Mouse (Mus musculus) ZHBTc4 (cell line): Measurements from ENCODE around the gene Olfr156.

ENCODE experiments used
- DNase-seq: peaks from one replicate; pipeline ENCODE4 v3.0.0-alpha.2; 2011; ENCODE audit warnings: low read depth, low spot score

Olfr156 gene

DNA sequence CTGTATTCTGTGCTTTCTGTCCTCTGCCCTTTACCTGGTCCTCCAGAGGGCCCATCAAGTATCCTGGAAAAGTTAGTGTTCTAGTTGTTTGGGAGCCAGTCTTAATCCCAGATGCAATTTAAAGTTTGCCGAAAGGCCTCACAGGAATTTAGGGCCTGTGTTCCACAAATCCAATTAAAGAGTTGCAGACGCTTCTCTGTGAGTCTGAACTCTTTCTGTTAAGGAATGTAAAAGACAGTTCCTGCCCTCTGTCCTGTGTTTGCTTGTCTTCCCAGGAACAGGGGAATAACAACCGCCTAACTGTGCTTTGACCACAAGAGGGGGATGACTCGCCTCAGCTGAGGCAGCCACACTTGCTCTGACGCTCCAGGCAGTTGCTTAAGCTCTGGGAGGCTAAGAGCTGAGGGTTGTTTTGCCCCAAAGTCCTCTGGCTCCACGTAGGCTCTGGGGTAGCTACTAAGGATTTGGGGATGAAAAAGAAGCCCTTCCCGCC, at the start of gene Olfr156:
Gene Olfr156 (minus strand): TSS at position 51 of the 493 bp plus-strand sequence.
- peak; percentile 84 for DNase-seq

DNA sequence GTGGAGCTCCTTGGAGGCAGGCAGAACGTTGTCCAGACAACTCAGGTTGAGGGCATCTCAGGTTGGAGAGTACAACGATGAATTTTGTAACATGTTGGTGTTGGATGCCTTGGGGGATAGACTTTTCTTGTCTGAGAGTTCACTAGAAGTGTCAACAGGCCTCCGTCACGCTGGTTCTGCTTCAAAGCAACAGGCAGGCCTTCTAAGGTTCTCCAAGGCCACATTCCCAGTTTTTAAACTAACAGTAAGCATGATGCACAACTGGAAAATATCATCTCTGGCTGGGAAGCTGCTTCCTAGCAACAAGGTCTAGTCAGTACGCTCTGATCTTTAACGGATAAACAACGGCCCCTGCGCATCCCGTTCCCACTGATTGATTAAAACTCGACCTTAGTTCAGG, 46.1 kb upstream of the Olfr156 start:
- DNase-seq, result no peak

DNA sequence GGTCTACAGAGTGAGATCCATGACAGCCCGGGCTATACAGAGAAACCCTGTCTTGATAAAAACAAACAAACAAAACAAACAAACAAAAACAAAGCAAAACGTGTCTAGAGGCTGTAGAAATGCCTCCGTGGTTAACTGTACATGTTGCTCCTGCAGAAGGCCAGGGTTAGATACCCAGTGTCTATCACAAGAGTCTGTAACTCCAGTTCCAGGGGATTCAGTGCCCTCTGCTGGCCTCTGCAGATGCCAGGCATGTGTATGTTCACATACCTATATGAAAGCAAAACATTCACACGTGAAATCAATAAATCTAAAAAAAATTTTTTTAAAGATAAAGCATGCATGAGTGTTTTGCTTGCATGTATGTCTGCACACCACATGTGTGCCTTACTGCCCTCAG, 39.6 kb upstream of the Olfr156 start:
- DNase-seq, result no peak

DNA sequence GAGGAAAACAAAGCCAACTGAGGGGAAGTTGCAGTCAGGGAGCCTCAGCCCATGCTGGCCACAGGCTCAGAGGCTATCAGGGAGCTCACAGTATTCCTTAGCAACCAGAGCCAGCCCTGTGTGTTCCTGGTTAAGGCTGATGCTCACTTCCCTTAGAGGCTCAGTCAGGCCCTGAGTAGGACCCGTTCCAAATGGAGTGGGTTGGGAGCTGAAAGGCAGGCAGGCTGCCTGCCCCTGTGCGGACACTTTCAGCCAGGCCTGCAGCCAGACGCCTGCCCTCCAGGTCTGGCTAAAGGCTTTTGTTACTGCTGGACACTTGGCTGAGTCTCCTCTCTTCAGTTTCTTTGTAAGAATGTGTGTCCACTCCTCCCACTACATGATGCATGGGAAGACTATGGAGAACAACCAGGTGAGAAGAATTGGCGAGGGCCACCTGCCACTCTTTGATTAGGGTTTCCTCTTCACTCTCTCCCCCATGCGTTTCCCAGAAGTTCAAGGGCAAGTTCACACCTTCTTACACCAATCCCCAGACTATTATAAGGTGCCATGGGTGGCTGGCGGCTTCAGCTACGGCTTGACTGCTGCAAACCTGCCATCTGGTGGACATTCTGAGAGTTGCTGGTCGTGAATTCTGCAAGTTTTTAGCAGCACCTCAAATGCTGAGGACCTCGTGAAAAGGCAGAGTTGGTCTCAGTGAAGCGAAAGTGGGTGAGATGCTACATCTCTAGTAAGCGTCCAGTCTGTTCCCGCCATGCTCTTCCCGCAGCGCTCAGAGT, 37.2 kb upstream of the Olfr156 start:
- peak; percentile 87 for DNase-seq

DNA sequence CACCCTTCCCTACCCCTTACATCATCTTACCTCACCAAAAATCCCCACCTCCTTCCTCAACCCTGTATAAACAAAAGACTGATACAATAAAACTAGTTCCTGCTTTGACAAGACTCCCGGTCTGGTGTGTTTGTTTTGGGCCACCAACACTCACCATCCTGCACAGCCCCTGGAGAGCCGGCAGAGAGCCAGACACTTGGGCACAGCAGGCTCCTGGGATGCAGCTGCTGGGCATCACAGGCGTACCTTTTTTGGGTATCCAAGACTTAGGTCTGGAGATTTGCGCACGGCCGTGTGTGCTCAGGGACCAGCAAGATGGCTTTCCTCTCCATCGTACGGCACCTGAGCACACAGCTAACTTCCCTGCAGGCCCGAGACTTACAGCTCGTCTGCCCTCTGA, 36.2 kb upstream of the Olfr156 start:
- no peak for DNase-seq

DNA sequence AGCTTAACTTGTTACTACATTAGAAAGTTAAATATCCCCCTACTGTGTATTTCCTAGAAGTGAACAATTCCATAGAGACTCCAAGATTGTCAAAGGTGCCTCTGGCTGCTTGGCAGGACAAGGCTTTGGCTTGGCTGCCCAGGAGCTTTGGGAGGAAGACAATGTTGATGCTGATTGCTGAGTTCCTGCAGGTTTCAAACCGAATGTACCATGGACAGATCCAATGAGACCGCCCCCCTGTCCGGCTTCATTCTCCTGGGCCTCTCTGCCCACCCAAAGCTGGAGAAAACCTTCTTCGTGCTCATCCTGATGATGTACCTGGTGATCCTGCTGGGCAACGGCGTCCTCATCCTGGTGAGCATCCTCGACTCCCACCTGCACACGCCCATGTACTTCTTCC, 30.4 kb upstream of the Olfr156 start:
- no peak for DNase-seq

DNA sequence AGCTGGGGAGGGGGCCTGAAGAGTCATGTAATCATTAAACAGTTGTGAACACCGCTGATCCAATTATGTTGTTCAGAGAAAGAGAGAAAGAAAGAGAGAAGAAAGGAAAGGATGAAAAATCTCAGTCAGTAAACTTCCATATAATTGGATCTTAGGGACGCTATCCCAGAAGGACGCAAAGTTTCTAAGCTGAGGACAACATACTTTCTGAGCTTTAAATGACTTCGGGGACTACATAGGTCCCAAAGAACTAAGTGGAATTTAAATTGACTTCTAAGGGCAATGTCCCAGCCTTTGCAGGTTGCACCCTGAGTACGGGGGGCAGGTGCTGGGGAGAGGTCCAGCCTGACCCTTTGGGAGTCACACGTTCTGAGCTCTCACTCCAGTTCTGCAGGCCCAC, 27.6 kb upstream of the Olfr156 start, which contains the start of gene Olfr155:
Gene Olfr155 (plus strand): TSS at position 301 of the 400 bp plus-strand sequence.
- DNase-seq, result no peak

DNA sequence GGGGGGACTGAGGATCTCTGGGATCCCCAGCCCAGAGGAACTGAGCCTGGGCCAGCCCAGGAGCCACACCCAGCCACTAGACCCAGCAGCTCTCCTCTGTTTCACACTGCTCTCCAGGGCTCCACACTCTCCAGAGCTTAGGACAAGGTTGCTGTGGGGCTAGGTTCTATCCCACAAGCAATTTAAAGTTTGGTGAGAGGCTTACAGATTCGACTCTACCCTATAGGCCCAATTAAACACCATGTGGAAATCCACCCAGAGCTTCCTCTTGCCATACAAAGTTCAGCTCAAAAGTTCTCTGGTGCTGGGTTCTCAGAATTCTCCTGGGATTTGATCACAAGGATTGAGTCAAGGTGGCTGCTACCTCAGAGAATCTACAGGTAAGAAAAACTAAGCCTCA, 16.4 kb upstream of the Olfr156 start, which contains the start of gene Olfr157:
Gene Olfr157 (minus strand): TSS at position 101 of the 400 bp plus-strand sequence.
- no peak for DNase-seq

DNA sequence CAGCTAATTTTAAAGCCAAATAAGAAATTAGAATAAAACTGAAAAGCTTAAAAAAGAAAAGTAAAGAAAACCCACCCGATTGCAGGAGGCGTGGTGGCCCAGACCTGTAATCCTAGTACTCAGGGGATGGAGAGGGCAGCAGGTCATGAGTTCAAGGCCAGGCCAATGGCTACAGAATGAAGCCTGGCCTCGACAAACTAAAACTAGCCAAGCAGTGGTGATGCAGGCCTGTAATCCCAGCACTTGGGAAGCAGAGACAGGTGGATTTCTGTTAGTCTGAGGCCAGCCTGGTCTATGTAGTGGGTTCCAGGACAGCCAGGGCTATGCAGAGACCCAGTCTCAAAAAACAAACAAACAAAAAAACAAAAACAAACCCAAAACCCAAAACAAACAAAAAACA, 14.6 kb upstream of the Olfr156 start:
- DNase-seq, result no peak

DNA sequence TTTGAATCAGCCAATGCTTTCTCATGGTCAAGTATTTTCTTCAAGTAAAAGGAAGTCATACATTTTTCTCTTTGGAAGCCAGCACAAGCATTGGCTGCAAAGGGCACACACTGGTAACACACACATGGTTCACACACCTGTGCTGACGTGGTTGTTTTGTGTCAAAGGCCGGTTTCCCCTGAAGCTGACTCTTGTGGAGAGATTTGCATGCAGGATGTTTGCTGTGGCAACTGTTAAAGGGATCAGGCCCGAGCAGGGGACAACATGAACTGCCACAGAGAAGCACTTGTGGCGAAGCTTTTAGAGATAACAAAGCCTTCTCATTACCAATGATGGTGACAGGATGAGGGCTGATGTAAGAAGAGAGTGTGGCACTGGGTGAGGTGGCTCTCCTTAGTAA, 11.1 kb upstream of the Olfr156 start:
- no peak for DNase-seq

DNA sequence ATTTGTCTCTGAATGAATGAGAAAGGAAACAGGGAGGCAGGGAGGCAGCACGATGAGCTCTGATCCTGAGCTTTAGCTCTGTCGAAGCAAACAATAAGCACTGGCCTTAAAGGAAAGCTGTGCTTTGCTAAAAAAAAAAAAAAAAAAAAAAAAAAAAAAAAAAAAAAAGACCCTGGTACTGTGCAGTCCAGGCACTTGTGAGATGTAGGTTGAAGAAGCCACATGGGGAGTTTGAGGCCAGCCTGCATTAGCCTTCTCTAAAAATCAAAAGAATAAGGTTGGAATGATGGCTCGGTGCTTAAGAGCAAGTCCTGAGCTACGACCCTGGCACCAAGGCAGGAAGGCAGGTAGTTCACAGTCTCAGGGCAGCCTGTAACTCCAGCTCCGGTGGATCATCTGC, 10.1 kb upstream of the Olfr156 start:
- no peak for DNase-seq

DNA sequence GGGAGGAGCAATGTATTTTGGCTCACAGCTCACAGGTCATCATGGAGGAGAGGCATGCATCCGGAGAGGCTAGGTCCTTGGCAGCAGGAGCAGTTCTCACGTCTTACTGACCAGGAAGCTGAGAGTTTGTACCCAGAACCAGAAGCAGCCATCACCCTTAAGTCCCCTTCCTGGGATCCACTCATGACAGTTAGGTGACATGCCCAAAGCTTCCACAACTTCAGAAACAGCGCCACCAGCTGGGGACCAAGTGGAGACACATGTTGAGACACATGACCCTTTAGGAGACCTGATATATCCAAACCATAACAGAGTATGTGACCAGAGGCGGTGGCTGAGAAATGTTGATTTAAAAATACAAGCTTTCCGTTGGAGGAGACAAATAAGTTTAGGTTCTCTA, 8.3 kb upstream of the Olfr156 start:
- DNase-seq, result peak; percentile 78

DNA sequence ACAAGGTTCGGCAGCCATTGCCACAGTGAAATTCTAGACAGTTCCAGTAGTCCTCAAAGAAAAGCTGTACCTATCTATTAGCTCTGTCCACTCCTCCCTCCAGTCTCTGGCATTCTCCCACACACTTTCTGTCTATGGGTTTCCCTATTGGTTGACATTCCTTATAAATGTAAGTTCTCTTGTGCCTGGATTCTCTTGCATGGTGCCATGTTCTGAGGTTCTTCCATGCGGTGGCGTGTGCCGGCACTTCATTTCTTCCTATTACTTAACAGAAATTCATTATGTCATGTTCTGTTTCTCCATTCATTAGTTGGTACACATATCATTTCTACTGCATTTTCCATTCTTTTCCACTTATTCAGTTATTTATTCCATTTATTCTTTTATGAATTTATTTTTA, 5.1 kb upstream of the Olfr156 start:
- DNase-seq, result no peak

DNA sequence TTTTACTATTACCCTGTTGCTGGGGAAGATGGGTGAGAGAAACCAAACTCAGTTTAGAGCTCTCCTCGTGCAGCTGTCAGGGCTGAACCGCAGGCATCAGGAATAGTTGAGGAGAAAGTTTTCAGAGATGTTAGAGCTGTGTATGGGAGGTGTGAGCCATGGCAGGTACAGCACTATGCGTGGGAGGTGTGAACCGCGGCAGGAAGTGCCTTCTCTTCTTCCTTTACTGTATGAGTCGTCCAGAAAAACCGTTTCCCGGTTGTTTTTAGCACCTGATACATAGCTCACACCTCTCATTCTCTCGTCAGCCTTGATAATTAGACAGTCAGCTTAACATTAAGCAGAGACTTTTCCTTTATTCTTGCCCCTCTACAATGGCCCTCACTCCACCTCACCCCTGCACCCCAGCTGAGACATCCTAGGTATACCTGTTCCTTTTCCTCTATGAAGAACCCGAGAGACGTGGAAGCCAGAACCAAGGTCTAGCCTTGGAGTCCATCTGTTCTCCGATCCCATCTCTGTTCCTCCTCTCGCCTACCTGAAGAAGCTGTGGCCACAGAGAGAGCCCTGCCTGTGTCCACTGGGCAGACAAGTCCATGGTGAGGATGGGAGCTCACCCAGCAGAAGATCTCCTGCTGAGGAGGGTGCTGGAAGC, 672 bp downstream of the Olfr156 start:
- no peak for DNase-seq

DNA sequence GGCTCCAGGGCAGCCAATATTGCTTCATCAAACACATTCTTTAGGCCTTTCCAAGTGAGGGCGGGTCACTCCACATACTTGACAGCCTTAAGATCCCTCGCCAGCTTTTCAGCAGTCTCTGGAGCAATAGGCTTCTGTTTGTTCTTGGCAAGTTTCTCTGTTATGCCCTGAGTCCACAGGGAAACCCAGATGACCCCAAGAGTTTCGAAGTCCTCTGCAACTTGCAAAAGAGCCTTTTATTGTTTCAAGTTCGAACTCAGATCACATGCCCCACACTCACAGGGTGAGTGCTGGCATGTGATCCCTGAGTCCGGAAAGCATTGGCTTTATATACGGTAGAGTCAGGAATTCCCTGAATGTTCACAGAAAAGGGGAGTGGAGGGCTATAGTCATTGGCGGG, 24.8 kb downstream of the Olfr156 start:
- DNase-seq, result peak; percentile 77

DNA sequence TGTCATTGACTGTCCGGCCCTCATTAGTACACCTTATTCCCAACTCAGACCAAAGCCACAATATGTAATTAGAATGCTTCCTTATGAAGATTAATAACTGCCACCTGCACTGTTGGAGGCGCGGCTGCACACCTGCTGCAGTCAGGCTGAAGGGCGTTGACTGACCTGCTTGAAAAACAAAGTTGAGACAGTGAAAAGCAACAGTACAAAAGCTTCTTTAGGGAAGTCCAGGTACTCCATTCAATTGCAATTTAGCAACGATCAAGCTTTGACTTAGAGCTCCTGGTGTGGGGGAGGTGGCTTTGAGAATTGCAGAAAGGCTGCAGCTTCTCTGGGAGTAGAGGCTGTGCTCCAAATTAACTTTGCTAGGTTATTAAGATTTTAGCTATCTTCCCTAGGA, 27.9 kb downstream of the Olfr156 start:
- DNase-seq, result peak; percentile 87

DNA sequence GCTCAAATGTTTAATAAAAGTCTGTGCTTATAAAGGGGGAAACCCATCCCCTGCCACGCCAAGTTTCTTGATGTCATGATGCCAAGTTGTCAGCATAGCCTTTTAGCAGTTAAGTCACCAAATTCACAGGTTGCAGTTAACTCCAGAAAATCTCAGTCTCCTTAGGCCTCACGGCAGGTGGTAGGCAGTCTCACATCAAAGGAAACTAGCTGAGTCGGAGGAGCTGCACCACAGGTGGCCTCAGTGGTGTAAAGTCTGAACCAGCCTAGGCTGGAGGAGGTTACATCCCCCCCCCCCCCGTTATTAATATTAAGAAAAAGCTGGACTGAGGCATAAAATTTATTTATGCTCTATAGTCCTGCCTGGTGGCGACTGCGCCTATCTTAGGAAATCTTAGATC, 28.4 kb downstream of the Olfr156 start:
- DNase-seq, result peak; percentile 89

DNA sequence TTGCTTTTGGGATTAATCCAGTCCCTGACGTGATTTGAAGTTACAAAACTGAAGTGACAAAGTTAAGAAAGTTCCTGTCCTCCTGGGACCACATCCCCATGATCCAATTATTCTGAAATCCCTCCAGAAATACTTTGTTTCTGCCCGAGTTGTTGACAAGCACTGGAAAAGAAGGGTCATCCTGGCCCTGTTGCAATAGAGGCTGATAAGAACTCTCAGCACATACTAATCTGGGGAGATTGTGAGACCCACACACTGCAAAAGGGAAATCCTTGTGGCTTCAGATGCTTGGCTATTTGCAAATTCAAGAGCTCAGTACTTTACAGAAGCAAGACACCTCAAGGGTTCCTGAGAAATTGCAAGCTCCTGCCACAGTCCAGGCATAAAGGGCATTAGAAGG, 51.4 kb downstream of the Olfr156 start:
- no peak for DNase-seq

DNA sequence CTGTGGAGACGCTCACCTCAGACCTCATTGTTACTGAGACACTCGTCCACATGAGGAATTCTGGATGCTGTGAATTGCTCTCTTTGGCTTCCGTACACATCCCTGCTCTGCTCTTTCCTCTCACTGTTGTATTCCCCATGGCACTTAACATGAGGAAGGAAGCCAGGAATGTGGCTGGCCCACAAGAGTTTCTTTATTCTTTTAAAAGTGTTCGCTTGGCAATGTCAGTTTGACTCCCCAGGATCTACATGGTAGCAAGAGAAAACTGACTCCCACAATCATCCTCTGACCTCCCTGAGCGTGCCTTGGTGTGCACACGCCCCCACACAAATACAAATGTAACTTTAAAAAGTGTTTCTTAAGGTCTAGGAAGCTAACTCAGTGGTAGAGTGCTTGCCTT, 52.1 kb downstream of the Olfr156 start:
- no peak for DNase-seq

DNA sequence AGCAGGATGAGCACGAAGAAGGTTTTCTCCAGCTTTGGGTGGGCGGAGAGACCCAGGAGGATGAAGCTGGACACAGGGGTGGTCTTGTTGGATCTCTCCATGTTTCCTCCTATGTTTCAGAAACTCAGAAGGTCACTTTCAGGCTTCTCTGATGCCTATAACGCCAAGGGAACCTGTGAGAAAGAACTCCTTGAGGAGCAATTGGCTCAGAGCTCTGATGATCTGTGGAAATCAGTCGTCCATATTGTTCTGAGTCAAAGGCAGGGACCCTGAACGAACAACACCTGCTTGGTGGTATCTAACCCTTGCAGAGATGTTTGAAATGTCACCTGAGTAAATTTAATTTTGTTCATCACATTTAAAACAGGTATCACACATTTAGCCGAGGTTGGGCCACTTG, 52.8 kb downstream of the Olfr156 start, which contains the start of gene Olfr159:
Gene Olfr159 (minus strand): TSS at position 101 of the 400 bp plus-strand sequence.
- DNase-seq, result no peak
